15 mouse cellular contexts compared by ENCODE assay signal in the genomic region with DNA sequence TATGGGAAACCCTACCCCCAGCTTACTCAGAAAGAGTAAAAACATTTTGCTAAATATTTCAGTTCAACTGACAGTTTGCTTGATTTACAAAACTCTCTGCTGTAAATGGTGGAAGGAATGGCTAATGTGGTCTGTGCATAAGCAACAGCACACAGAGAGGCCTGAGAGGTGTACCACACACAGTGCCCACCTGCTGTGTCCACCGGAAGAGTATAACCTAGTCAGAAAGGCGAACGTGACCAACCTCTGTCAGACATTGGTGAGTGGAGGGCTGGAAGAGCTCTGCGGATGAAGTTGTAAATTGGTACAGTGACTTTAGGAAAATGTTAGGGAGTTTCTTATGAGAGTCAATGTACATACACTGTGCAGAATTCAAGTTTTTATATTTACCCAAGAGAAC.
"Had no signal": no experiment of that assay in that cellular context is flagged by ENCODE, and none has a peak within 500 bp of the region (broad histone marks: within the 10 kb centered on the region; RNA-seq: fewer than 3 reads in every experiment).

No protein-coding gene starts in this region.

- H3K9me3 ChIP-seq: neural tube, embryonic 15.5 days; stomach, embryonic 15.5 days had no signal

- H3K4me2 ChIP-seq: neural tube, embryonic 15.5 days; stomach, embryonic 15.5 days had no signal

- DNase-seq: retina, postnatal 1 day; right cerebral cortex, adult 18-20 months; right cerebral cortex, postnatal 14 days; right cerebral cortex, postnatal 25 days; right cerebral cortex, postnatal 4 days; spleen, adult 18-20 months; thymus, adult 18-20 months; thymus, adult 2 months; thymus, postnatal 14 days; thymus, postnatal 25 days; thymus, postnatal 36 days; thymus, postnatal 4 days had no signal

- H3K27me3 ChIP-seq: neural tube, embryonic 15.5 days; stomach, embryonic 15.5 days had no signal

- H3K4me3 ChIP-seq: neural tube, embryonic 15.5 days; stomach, embryonic 15.5 days had no signal

- H3K9ac ChIP-seq: neural tube, embryonic 15.5 days; stomach, embryonic 15.5 days had no signal

- H3K27ac ChIP-seq: neural tube, embryonic 15.5 days; stomach, embryonic 15.5 days; stomach, postnatal 0 days had no signal

- H3K4me1 ChIP-seq: stomach, embryonic 15.5 days had no signal

- H3K36me3 ChIP-seq: neural tube, embryonic 15.5 days; stomach, embryonic 15.5 days had no signal
